Mouse (Mus musculus) ovary, postnatal 36 days (tissue): ENCODE measurements at regions not wholly inside any gene's neighbourhood (a gene's known extent, or its start where the extent isn't known, plus 50 kb on each side); places are given as distances from the start of the nearest gene placed in this dataset.

ENCODE experiments used
- DNase-seq: peaks from one replicate; pipeline ENCODE4 v3.0.0; 2022; ENCODE audit warnings: low spot score, mixed read lengths

DNA sequence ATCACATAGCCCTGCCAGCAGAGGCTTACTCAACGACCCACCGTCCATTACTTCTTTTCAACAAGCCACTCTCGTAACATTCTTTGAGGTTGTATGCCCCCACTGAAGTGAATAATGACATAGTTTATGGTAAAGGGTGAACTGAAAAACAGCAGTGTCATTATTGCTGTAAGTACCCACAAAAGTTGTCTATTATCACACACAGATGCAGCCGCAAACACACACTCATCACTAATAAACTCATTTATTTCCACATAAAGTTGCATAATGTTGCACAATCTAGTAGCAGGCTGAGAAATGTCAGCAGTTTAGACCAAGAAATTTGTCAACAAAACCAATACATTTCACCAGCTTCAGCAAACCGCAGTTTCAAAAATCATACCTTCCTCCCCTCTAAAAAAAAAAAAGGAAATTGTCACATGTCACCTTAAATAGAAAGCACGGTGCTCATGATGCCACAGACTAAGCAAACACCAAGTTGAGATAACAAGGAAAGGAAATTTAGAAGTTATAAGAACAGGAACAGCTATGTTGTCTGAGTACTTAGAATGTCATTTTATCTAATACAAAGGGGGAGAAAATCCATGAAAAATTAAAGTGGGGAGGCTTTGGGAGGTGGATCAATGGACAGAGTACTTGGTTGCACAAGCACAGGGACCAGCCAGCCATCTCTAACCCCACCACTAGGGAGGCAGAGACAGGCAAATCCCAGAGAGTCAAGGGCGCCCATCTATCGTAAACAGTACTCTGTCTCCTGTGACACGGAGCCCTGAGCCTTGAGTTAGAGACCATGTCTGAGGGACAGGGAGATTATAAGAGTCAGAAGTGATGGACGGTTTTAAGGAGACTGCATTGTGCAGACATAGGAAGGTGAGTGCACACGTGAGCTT, 195.9 kb downstream of the Hlx start:
- no peak for DNase-seq

DNA sequence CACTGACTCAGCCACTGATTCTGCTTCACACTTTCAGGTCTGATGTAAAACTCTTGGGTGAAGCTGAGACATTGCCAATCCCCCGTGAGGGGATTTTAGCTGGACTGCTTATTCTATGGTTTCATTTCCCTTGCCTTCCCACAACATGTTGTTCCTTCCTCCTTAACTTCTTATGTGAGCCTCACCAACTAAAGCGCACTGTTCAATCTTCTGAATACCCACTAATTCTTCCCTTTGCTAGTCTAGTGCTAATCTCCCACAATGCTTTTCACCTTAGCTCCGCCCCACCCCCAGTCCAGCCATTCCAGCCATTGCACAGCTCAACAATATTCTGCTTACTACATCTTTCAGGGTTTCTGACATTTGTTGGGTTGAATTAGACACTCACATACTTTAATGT, 196.7 kb downstream of the Hlx start:
- no peak for DNase-seq

DNA sequence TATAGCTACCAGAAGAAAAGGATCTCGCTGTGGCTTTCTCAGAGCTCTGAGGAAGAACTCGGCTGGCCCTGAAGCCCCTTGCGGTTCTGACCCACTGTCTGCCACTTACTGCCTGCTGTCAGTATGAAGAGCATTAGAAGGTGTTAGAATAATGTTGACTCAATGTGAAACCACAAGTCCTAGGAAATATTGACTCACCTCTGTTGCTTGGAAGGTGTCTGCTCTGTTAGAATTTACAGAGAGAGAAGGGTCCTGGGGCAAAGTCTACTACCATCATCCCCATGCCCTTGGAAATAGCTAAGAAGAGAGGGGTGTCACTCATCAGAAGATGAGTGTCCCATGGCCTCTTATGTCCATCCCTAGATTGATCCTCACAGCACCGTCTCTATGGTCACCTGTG, 197.9 kb downstream of the Hlx start:
- no peak for DNase-seq

GRCm38 (mm10) chr1:184533870-184534269, 198.5 kb downstream of the Hlx start:
- DNase-seq, result no peak

- DNase-seq, result no peak
Measured at GRCm38 (mm10) chr1:184532488-184533055, 199.8 kb downstream of the Hlx start.

- no peak for DNase-seq
Measured at GRCm38 (mm10) chr1:184530606-184531320, 201.7 kb downstream of the Hlx start.

DNA sequence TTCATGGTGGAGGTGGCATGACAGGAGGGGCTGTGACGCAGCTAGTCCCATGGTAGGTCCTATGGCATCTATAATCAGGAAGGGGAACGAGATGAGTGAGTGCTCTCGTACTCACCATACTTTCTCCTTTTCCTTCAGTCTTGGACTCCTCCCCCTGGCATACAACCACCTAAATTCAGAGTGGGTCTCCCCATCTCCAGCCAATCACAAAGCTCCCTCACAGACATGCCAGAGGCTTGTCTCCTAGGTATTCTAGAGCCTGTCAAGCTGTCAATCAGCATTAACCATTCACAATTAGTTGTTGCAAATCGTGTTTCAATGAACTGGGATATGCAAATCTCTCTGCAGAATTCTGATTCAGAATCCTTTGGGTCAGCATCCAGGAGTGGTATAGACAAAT, 206.7 kb downstream of the Hlx start:
- no peak for DNase-seq

DNA sequence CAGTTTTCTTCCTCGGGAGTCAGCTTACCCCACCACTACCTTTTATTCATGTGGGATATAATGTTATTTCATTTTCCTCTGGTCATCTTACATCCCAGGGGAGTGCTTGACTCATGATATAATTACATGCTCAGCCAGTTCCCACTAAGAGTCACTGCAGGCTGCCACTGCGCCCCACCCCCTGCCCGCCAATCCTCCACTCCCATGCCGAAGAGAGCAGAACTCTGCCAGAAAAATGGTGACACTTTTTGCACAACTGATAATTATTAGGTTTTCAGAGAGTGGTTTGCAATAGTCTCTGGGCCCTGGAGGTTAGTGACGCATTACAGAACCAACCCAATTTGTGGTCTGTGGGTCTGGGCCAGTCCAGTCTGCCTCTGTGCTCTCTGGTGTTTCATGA, 212.9 kb downstream of the Hlx start:
- peak; percentile 5 for DNase-seq

DNA sequence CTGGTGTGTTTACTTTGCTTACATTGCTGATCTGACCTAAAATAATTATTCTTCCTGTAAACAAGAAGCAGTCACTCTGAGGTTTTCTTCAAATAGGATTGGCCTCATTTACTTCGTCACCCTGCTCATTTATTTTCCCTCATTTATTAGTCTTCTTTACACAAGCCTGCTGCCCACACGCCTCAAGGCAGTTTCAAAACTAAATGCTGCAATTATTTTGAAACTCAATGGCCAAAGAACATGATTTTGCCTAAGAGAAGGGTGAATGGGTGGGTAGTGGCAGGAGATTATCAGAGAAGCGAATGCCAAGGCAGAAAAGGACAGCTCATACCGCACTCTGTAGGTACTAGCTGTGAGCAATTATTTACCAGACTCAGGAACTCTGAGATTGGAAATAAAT, 227.8 kb downstream of the Hlx start:
- DNase-seq, result no peak

DNA sequence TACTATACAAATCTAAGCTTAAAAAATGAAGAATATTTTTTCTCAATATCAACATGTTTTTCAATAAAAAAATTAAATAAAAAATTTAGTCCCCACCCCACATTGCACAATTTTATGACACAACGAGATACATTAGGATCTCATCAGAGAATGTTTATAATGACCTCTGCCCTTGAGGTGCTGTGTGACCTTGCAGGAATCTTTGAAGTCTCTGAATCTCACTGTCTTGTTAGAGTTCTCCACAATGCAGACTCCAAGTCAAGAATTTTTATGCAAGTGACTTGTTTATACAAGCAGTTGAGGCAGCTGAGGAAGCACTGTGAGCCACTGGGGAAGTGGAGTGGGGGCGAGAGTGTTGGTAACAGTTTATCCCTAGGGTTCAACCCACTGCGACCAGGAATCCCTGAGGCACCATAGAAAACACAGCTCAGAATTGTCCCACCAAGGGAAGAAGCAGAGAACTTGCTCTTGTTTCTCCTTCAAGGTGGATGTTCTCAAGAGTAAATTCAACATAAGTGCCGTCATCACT, 228.5 kb downstream of the Hlx start:
- DNase-seq, result no peak

- DNase-seq, result no peak
Measured at GRCm38 (mm10) chr1:184500702-184501101, 231.7 kb downstream of the Hlx start.

DNA sequence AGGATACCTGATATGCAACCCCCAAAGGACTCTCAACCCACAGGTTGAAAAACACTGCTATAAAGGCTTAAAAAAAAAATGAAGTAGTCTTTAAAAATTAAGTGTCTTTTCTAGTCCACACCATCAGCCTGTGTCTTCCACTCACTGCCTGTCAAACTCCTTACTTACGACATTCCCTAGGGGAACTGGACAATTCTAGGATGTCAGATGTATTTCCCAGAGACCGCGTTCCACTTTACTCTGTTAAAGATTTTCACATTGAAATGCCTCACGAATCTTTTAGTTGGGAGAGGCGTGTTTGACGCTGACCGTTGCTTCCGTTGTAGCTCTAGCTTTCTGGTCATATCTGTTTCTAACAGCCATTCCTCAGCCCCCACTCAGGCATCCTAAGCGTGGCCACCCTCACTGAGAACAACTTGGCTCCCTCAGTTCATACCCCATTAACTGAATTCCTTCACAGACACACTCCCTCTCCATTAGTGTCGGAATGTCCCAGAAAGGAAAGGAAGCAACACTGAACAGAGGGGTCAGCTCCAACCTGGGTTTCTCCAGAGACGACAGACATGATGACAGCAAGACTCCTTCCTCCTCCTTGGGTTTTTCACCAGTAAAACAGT, 233.4 kb downstream of the Hlx start:
- DNase-seq, result no peak

DNA sequence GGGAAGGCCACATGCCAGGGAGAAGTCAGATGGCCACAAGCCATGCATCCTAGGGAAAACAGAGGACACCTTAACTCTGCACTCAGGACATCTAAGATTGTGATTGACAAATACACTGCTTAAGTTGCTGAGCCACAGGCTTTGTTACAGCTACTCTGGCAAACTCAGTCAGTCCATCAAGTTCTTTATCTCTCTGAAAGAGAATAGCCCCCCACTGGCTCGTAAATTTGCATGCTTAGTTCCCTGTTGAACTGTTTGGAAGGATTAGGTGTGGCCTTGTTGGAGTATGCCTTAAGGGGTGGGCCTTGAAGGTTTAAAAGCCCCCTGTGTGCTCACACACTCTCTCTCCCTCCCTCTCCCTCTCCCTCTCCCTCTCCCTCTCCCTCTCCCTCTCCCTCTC, 235.4 kb downstream of the Hlx start:
- no peak for DNase-seq

GRCm38 (mm10) chr1:184493811-184494210, 238.6 kb downstream of the Hlx start:
- DNase-seq, result no peak

- no peak for DNase-seq
Measured at GRCm38 (mm10) chr1:184492115-184492514, 240.3 kb downstream of the Hlx start.

DNA sequence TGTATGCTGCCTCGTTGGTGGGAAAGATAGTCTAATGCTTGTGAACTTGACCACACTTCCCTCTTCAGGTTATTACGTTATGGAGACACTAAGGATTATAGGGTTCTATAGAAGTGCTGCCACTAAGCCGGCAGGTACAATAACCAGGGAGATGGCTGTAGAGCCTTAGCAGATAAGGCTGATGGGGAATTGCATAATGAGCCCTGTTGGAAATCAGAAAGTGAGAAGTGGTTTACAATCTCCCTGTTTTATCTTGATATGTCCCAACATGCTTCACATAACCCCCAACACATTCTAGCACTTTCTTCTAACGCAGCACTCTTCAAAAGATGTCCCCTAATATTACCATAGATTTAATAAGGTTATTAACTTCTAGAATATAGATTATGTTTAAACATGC, 241.2 kb downstream of the Hlx start:
- no peak for DNase-seq

DNA sequence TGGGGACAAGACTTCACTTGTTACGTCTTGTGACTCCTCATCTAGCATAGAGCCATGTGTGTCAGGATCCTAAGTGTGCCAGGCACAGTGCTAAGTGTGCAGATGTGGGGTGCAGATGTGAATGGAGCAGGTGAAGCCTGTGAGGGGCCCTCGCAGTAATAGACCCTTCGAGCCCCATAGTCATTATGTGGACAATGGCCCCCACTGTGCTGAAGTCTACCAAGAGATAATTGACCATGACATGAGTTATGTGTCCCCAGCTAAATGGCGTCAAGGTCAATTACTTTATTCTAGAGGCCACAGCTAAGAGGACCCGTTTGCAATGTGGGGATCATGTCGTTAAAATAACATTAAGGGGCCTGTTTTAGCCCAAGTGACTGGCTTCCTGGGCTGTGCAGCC, 245.0 kb downstream of the Hlx start:
- no peak for DNase-seq

- DNase-seq, result no peak
Measured at GRCm38 (mm10) chr1:184484801-184485200, 247.6 kb downstream of the Hlx start.

GRCm38 (mm10) chr1:184483371-184483770, 249.0 kb downstream of the Hlx start:
- no peak for DNase-seq

GRCm38 (mm10) chr1:184482026-184482425, 250.4 kb downstream of the Hlx start:
- no peak for DNase-seq

- DNase-seq, result no peak
Measured at GRCm38 (mm10) chr1:184480571-184481220, 251.7 kb downstream of the Hlx start.

DNA sequence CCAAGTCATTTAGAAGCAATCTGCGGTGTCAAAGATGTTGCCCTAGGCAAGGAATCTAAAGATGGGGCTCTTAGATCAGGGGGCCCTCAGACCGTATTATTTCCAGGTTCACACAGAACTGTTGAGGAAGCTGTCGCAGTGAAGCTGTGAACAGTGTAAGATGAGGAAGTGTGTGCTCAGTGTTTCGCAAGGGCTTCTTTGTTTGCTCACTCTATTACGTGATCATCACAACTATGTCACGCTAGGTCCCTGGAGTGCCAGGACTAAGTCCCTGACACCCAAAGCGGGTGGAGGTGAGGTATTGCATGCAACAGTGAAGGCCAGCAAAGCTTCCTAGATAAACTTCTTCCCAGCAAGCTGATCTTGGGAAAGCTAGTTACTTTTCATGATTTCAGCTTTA, 254.4 kb downstream of the Hlx start:
- no peak for DNase-seq
